Mouse (Mus musculus): Measurements from ENCODE around the gene Hspg2. TPM values are rescaled to one million over a fixed set of nuclear protein-coding genes. Genes with fewer than 3 reads are reported as not detected.

Hspg2 gene
- total RNA-seq, 4 experiments from 2014 or later: 42.0 to 54.1 (median 50.0) TPM

Small RNAs within 50 kb of the gene (microRNA-seq; reads per million reads assigned to microRNA genes)
- not detected for gene Mir7018

Other genes with a start within 250 kb of the Hspg2 start
- gene Wnt4, start 191.3 kb upstream of the Hspg2 start, total RNA-seq (2022): 10 to 100 TPM; 12.3 to 17.7 (median 14.3) TPM
- gene Cdc42, start 111.0 kb upstream of the Hspg2 start, total RNA-seq (2022): 100 to 1,000 TPM; 173 to 188 (median 177) TPM
- gene Cela3a, start 59.0 kb upstream of the Hspg2 start, total RNA-seq (2022): not detected
- gene Cela3b, start 38.2 kb upstream of the Hspg2 start, total RNA-seq (2022): not detected
- not detected for gene 1700013G24Rik, start 15.5 kb upstream of the Hspg2 start, total RNA-seq (2022)
- not detected for gene Ldlrad2, start 105.8 kb downstream of the Hspg2 start, total RNA-seq (2022)
- gene Usp48, start 125.0 kb downstream of the Hspg2 start, total RNA-seq (2022): 10 to 100 TPM; 23.5 to 28.6 (median 24.9) TPM
- gene Rap1gap, start 196.0 kb downstream of the Hspg2 start, total RNA-seq (2022): 10 to 100 TPM in 1 of 4 experiments, 1 to 10 TPM in 3; 6.1 to 10.2 (median 6.6) TPM